Mouse (Mus musculus) intestine, embryonic 14.5 days (tissue): Measurements from ENCODE around the gene Olfr1507. TPM values are rescaled to one million over a fixed set of nuclear protein-coding genes. Genes with fewer than 3 reads are reported as not detected.

ENCODE experiments used
- ATAC-seq: fragments of 200-750 bp; cut with Nextera tagmentation; replicated peaks from 2 replicates; pipeline ENCODE4 v1.8.0; 2017; ENCODE audit warnings: low read depth, moderate number of reproducible peaks, moderate TSS enrichment, moderate library complexity; ENCODE audit not compliant: low FRiP score, low TSS enrichment
- DNase-seq: peaks from one replicate; pipeline ENCODE4 v3.0.0-alpha.2; 2018; ENCODE audit warnings: low spot score
- H3K27ac ChIP-seq: fragments of 300-500 bp; sonication (generic); 2 replicates; pipeline ENCODE4 v1.5.1; 2014; ENCODE audit warnings: low read depth, mild to moderate bottlenecking, control low read depth
- H3K27me3 ChIP-seq: fragments of 300-500 bp; sonication (generic); replicated peaks from 2 replicates; pipeline ENCODE4 v1.6.1; 2014; ENCODE audit warnings: low read length, control low read depth; ENCODE audit not compliant: control insufficient read depth, insufficient read depth
- H3K36me3 ChIP-seq: fragments of 300-500 bp; sonication (generic); 2 replicates; pipeline ENCODE4 v1.6.1; 2014; ENCODE audit warnings: low read length, control low read depth; ENCODE audit not compliant: control insufficient read depth, insufficient read depth
- H3K4me1 ChIP-seq: fragments of 300-500 bp; sonication (generic); replicated peaks from 2 replicates; pipeline ENCODE4 v1.6.1; 2014; ENCODE audit warnings: low read length, control low read depth, mixed read lengths; ENCODE audit not compliant: control insufficient read depth, insufficient read depth
- H3K4me2 ChIP-seq: fragments of 300-500 bp; sonication (generic); 2 replicates; pipeline ENCODE4 v1.6.1; 2014; ENCODE audit warnings: low read length
- H3K4me3 ChIP-seq: fragments of 300-500 bp; sonication (generic); 2 replicates; pipeline ENCODE4 v1.5.1; 2014; ENCODE audit warnings: low read depth, low read length, control low read depth, mixed read lengths
- H3K9ac ChIP-seq: fragments of 300-500 bp; sonication (generic); 2 replicates; pipeline ENCODE4 v1.6.1; 2014; ENCODE audit warnings: mild to moderate bottlenecking, low read length
- H3K9me3 ChIP-seq: fragments of 300-500 bp; sonication (generic); 2 replicates; pipeline ENCODE4 v1.6.1; 2016; ENCODE audit warnings: low read length, control low read depth; ENCODE audit not compliant: control insufficient read depth
- WGBS: fragments of 180-500 bp; shearing (Covaris S2); extraction: QIAGEN DNeasy Blood & Tissue Kit; methylation state at CpG from one replicate; pipeline ENCODE4 v1.1.7; 2014; 5-methylcytosine and 5-hydroxymethylcytosine counted together
- polyA plus RNA-seq: library from polyadenylated mRNA; unstranded; fragments of >200 nt; fragmentation: Nextera tagmentation; extraction: Ambion mirVana; gene quantifications from 2 replicates; pipeline ENCODE4 v1.2.1, GENCODE M21; 2014

Gene Olfr1507
- not detected in 2 replicates for polyA plus RNA-seq

GRCm38 (mm10) chr14:52495516-52495915, at the start of gene Olfr1507:
Gene Olfr1507, minus strand, starts transcription at chr14:52495749.
- 79% methylated on average over 4 of the region's 4 CpGs for WGBS

GRCm38 (mm10) chr14:52533336-52533735, 37.8 kb upstream of the Olfr1507 start:
- Histone ChIP-seq H3K4me1 (no peaks in the 10 kb centered on the region), H3K4me3 (no peak overlapping the region), H3K9me3 (0 out of 2 replicates have a peak, but pooled peaks cover 2% of the 10 kb centered on the region), H3K36me3 (no peaks in the 10 kb centered on the region), H3K9ac (no peak overlapping the region), H3K4me2 (no peak overlapping the region), H3K27ac (no peak overlapping the region), H3K27me3 (no peaks in the 10 kb centered on the region)
- 96% methylated on average over 1 of the region's 1 CpGs for WGBS
- DNase-seq (no peak), ATAC-seq (no peak)

More at GRCm38 (mm10) chr14:52495516-52495915, at the start of gene Olfr1507:
- H3K4me1 ChIP-seq, result no peaks in the 10 kb centered on the region
- DNase-seq (no peak), ATAC-seq (no peak)
- no peak within 1 kb of the TSS for H3K4me3 ChIP-seq
- H3K27me3 ChIP-seq, result no peaks in the 10 kb centered on the region
- H3K9me3 ChIP-seq, result no peaks in the 10 kb centered on the region
- H3K36me3 ChIP-seq, result no peaks in the 10 kb centered on the region
- no peak within 1 kb of the TSS for H3K4me2 ChIP-seq
- H3K9ac ChIP-seq, result no peak within 1 kb of the TSS
- no peak within 1 kb of the TSS for H3K27ac ChIP-seq

- no peaks in the 10 kb centered on the region for H3K9me3 ChIP-seq
- no peak overlapping the region for H3K9ac ChIP-seq
- H3K27me3 ChIP-seq, result no peaks in the 10 kb centered on the region
- H3K27ac ChIP-seq, result no peak overlapping the region
- WGBS, result 89% methylated on average over 1 of the region's 1 CpGs
- no peak overlapping the region for H3K4me3 ChIP-seq
- DNase-seq (no peak), ATAC-seq (no peak)
- no peaks in the 10 kb centered on the region for H3K36me3 ChIP-seq
- H3K4me2 ChIP-seq, result no peak overlapping the region
- no peaks in the 10 kb centered on the region for H3K4me1 ChIP-seq
Measured at GRCm38 (mm10) chr14:52524952-52525351, 29.4 kb upstream of the Olfr1507 start.

- H3K27me3 ChIP-seq, result no peaks in the 10 kb centered on the region
- DNase-seq (no peak), ATAC-seq (no peak)
- no peaks in the 10 kb centered on the region for H3K9me3 ChIP-seq
- no peak within 1 kb of the TSS for H3K4me2 ChIP-seq
- H3K4me1 ChIP-seq, result no peaks in the 10 kb centered on the region
- H3K4me3 ChIP-seq, result no peak within 1 kb of the TSS
- 66% methylated on average over 2 of the region's 2 CpGs for WGBS
- H3K36me3 ChIP-seq, result no peaks in the 10 kb centered on the region
- H3K9ac ChIP-seq, result no peak within 1 kb of the TSS
- H3K27ac ChIP-seq, result no peak within 1 kb of the TSS
Measured at GRCm38 (mm10) chr14:52467395-52467794, 28.2 kb downstream of the Olfr1507 start, which contains the start of gene Olfr1508. Gene Olfr1508, minus strand, starts transcription at chr14:52467495.

GRCm38 (mm10) chr14:52465738-52466137, 29.8 kb downstream of the Olfr1507 start:
- H3K4me3 ChIP-seq, result no peak overlapping the region
- no peaks in the 10 kb centered on the region for H3K27me3 ChIP-seq
- H3K36me3 ChIP-seq, result no peaks in the 10 kb centered on the region
- no peak overlapping the region for H3K27ac ChIP-seq
- ATAC-seq (no peak), DNase-seq (no peak)
- no peaks in the 10 kb centered on the region for H3K9me3 ChIP-seq
- H3K4me2 ChIP-seq, result no peak overlapping the region
- H3K4me1 ChIP-seq, result no peaks in the 10 kb centered on the region
- WGBS, result 62% methylated on average over 1 of the region's 1 CpGs
- no peak overlapping the region for H3K9ac ChIP-seq

- DNase-seq, result no peak
- Histone ChIP-seq H3K9me3 (no peaks in the 10 kb centered on the region), H3K9ac (no peak overlapping the region), H3K27me3 (no peaks in the 10 kb centered on the region), H3K36me3 (no peaks in the 10 kb centered on the region), H3K27ac (no peak overlapping the region), H3K4me3 (no peak overlapping the region), H3K4me2 (no peak overlapping the region), H3K4me1 (no peaks in the 10 kb centered on the region)
- ATAC-seq, result no peak
Measured at GRCm38 (mm10) chr14:52461928-52462327, 33.6 kb downstream of the Olfr1507 start.

- no peaks in the 10 kb centered on the region for H3K27me3 ChIP-seq
- WGBS, result 90% methylated on average over 8 of the region's 8 CpGs
- H3K36me3 ChIP-seq, result no peaks in the 10 kb centered on the region
- H3K9me3 ChIP-seq, result 0 out of 2 replicates have a peak, but pooled peaks cover under 1% of the 10 kb centered on the region
- no peak overlapping the region for H3K4me2 ChIP-seq
- ATAC-seq (no peak), DNase-seq (no peak)
- no peak overlapping the region for H3K27ac ChIP-seq
- no peak overlapping the region for H3K9ac ChIP-seq
- H3K4me1 ChIP-seq, result no peaks in the 10 kb centered on the region
- H3K4me3 ChIP-seq, result no peak overlapping the region
Measured at GRCm38 (mm10) chr14:52451138-52451537, 44.4 kb downstream of the Olfr1507 start.

GRCm38 (mm10) chr14:52442690-52443089, 52.9 kb downstream of the Olfr1507 start, which contains the start of gene Olfr1509:
Gene Olfr1509, plus strand, starts transcription at chr14:52442990.
- no peak within 1 kb of the TSS for H3K4me2 ChIP-seq
- ATAC-seq, result no peak

More at GRCm38 (mm10) chr14:52442690-52443089, 52.9 kb downstream of the Olfr1507 start, which contains the start of gene Olfr1509:
- Histone ChIP-seq H3K27me3 (no peaks in the 10 kb centered on the region), H3K9me3 (no peaks in the 10 kb centered on the region), H3K9ac (no peak within 1 kb of the TSS), H3K4me1 (no peaks in the 10 kb centered on the region), H3K27ac (no peak within 1 kb of the TSS), H3K36me3 (no peaks in the 10 kb centered on the region), H3K4me3 (no peak within 1 kb of the TSS)
- DNase-seq, result no peak
